Mouse (Mus musculus): ENCODE data around the gene Kcnn3.

- no peak for TF ChIP-seq CTCF (IDR thresholded peaks at IDR 0.05; ENCODE audit: control insufficient read depth, insufficient read depth, low read length)
- no peak for TF ChIP-seq POLR2A (IDR thresholded peaks at IDR 0.05; ENCODE audit: borderline replicate concordance, control insufficient read depth, low read depth, low read length)
Measured at GRCm38 (mm10) chr3:89486111-89486510, 33.9 kb upstream of the Kcnn3 start.
